Mouse (Mus musculus) adrenal gland, postnatal 25 days (tissue): Measurements from ENCODE around the gene Sez6l2. TPM values are rescaled to one million over a fixed set of nuclear protein-coding genes. Genes with fewer than 3 reads are reported as not detected.
"Not testable (repeated sequence)": the region's sequence is repeated elsewhere in the genome, so short reads cannot be mapped to it uniquely, and the experiment has no call there.

Experiments
- DNase-seq: peaks from one replicate; pipeline ENCODE4 v3.0.0; 2021; ENCODE audit warnings: mixed read lengths
- long read RNA-seq: library from polyadenylated mRNA; stranded (forward); transcript quantifications from one replicate; pipeline ENCODE4 v2.0.0, GENCODE M21; 2021
- total RNA-seq: library from RNA; stranded (reverse); gene quantifications from 2 replicates; pipeline ENCODE4 v1.2.3, GENCODE M21; 2021

Gene Sez6l2
- total RNA-seq: 91.1 and 128 TPM in 2 replicates
- long read RNA-seq, partial matches to known transcripts: 13 of 15 reads
- long read RNA-seq, other reads (novel, unspliced or antisense): 2 of 15 reads

DNA sequence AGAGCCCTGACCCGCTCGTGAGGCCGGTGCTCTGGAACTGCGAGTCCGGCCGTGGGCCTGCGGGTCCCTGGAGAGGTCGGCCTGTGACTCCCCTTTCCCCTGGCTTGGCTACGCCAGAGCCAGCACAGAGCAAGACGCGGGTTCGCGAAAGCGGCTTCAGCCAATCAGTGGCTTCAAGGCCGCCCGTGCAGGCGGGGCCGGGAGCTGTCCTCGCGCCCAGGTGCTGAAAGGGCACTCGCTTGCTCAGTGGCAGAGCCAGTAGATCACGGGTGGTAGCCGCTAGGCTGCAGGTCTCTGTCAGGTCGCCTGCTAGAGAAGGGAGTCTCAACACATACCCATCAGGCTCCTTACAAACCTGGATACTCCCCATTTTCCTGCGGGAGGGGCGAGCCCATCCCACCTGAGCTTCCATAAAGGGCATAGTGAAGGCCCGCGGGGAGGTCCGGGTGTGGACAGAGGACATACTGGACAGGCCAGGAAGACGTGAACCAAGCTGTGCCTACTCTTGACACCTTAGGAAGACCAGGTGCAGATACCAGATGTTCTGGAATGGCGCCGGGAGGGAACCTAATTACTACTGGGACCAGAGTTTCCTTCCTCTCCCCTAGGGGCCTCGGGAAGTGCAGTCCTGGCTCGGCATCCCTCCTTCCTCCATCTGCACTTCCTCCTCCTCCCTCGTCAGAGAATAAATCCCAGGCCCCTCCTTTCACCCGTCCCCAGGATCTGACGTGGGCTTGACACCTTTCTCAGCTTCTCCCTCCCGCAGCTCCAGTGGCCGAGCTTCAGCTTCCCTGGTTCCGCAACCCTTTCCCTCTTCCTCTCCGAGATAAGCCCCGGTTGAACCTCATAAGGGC, at the start of gene Sez6l2:
Gene Sez6l2 (plus strand): TSS at position 771 of the 854 bp plus-strand sequence.
- peak; percentile 95 for DNase-seq

- no peak for DNase-seq
Observed at GRCm38 (mm10) chr7:126905590-126905989, 44.8 kb upstream of the Sez6l2 start.

DNA sequence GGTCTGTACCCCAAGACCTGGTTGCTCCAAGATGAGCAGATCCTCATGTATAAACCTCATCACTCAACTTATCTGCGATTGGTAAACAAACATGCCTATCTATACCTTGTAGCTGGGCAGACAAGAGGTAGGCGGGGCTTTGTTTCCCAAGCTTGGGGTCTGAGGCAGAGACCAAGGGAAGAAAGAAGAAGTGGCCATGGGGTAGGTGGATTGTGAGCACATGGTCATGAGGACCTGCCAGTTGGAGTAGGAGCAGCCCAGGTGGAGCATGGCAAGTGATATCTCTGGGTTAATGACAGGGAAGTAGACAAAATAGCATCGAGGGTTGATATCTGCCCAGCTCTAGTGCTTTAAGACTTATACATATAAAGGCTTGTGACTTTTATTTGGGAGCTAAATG, 35.5 kb upstream of the Sez6l2 start:
- DNase-seq: no peak

DNA sequence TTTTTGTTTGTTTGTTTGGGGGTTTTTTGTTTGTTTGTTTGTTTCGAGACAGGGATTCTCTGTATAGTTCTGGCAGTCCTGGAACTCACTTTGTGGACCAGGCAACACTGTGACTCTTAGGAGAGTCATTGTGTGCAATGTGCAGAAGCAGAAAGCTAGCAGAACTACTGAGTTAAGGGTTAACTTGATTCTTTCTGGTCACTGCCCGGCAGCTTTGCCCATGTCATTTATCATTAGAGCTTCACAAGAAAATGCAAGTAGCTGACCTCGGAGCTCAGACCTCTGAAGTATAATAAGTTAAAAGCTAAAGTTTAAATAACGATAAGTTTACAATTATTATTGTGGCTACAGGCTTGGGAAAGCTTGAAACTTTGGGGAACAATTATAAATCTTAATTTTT, 32.0 kb upstream of the Sez6l2 start:
- DNase-seq: not testable (repeated sequence)

GRCm38 (mm10) chr7:126919973-126920372, 30.4 kb upstream of the Sez6l2 start:
- peak; percentile 30 for DNase-seq

- DNase-seq: no peak
Observed at GRCm38 (mm10) chr7:126921563-126921962, 28.8 kb upstream of the Sez6l2 start.

GRCm38 (mm10) chr7:126922624-126923060, 27.7 kb upstream of the Sez6l2 start, which contains the start of gene Tmem219:
TSS of gene Tmem219 (minus strand) at chr7:126922917.
- peak; percentile 14 for DNase-seq

DNA sequence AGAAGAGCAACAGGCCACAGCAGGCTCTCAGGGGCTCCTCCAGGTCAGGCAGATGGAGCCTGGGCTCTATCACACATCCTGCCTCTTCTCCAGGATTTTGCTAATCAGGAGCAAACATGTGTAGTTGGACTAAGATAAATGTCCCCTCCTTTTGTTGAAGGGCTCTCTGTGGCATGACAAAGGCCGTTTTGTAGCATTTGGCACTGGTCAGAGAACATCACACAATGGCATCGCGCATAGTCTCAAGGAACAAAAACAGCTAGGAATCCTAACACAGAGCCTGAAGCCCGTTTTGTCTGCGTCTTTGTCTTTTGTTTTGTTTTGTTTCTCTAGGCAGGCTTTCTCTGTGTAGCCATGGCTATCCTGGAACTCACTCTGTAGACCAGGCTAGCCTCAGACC, 26.4 kb upstream of the Sez6l2 start:
- no peak for DNase-seq

DNA sequence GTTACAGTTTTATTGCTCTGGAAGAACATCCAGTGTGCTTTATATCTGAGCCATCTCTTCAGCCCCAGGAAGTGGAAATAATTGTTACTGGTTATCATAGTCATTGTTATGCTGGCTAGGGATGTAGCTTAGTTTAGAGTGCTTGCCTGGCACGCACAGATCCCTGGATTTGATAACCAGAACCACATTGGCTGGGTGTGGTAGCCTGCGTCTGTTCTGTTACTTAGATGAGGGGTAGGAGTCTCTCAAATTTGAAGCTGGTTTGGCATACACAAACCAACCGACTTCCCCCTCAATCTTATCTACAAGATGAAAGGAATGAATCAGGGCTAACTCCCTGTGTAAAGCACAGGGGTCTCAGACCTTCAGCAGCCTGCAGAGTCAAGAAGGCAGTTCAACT, 24.1 kb upstream of the Sez6l2 start:
- DNase-seq: no peak

DNA sequence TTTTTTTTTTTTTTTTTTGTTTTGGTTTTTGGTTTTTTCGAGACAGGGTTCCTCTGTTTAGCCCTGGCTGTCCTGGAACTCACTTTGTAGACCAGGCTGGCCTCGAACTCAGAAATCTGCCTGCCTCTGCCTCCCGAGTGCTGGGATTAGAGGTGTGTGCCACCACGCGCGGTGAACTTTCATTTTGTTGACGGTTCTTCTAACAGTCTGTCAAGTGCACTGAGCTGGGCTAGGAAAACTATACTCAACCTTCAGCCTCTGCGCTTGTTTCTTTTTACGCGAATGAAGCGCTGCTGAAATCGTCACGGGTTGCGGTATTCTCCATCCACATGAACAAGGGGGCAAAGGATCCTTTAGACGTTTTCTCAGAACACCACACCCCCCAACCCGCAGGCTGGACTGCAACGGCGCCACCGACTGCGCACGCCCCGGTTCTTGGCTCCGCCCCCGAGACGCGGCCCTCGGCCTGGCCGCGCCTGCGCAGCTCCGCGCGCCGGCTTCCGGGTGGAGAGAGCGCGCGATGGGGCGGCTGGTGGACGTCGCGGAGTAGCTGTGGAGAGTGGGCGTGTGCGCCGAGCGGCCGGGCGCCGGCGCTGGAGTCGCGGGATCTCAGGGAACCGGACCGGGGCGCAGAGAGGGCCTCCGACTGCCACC, 21.9 kb upstream of the Sez6l2 start, which contains the start of gene Kctd13:
Gene Kctd13 (plus strand): TSS at position 496 of the 654 bp plus-strand sequence.
- peak; percentile 95 for DNase-seq

- peak; percentile 53 for DNase-seq
Observed at GRCm38 (mm10) chr7:126929046-126929445, 21.3 kb upstream of the Sez6l2 start.

- no peak for DNase-seq
Observed at GRCm38 (mm10) chr7:126932652-126933051, 17.7 kb upstream of the Sez6l2 start.

DNA sequence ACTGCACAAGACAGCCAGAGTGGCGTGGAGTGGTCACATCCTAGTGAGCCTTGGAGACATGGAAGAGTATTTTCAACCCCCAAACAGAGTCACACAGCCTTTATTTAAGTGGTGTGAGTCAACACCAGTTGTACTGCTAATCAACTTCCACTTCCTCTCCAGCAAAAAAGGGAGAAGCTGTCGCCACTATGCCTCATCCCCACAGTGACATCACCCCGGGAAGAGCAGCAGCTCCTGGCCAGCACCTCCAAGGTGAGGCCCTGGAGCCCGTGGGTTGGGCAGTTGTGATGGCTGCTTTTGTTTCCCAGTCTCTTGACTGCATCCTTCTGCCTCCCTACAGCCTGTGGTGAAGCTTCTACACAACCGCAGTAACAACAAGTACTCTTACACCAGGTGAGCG, 9.2 kb upstream of the Sez6l2 start:
- DNase-seq: no peak

- no peak for DNase-seq
Observed at GRCm38 (mm10) chr7:126941801-126942200, 8.6 kb upstream of the Sez6l2 start.

DNA sequence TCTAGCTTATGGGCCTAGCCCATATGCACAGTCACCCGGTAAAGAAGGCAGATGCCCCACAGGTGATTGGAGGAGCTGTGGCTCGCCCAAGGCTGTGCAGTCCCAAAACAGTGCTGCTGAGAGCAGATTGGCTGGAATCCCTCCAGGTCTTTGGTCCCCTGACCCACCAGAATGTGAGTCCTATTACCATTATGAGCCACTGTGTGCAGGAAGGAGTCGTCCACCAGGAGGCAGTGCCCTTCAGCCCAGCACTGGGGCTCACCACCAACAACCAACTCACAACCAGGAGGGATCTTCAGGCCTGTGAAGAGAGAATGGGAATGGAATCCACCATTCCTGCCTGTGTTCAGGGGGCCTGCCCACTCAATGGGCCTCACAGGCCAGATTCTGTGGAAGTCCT, 3.8 kb upstream of the Sez6l2 start:
- peak; percentile 33 for DNase-seq

DNA sequence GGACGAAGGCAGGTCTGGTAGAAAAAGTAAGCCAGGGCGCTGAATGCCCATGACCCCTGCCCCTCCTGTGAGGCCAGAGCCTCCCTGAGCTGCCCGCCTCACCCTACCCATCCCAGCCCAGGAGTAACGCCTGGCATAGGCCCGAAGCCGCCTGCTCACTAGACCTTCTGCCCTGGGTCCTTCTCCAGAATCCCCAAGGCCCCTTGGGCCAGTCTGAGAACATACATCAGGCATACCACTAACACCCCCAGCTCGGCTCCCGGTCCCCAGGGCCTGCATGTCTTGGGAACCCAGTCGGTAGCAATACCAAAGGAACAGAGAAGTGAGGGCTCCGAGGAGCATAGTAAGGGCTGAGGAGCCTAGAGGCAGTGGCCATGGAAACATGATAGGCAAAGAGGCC, 1.7 kb upstream of the Sez6l2 start:
- DNase-seq: no peak

- no peak for DNase-seq
Observed at GRCm38 (mm10) chr7:126949403-126949792, 965 bp upstream of the Sez6l2 start, which contains the start of gene Asphd1. TSS of gene Asphd1 (minus strand) at chr7:126949582.

DNA sequence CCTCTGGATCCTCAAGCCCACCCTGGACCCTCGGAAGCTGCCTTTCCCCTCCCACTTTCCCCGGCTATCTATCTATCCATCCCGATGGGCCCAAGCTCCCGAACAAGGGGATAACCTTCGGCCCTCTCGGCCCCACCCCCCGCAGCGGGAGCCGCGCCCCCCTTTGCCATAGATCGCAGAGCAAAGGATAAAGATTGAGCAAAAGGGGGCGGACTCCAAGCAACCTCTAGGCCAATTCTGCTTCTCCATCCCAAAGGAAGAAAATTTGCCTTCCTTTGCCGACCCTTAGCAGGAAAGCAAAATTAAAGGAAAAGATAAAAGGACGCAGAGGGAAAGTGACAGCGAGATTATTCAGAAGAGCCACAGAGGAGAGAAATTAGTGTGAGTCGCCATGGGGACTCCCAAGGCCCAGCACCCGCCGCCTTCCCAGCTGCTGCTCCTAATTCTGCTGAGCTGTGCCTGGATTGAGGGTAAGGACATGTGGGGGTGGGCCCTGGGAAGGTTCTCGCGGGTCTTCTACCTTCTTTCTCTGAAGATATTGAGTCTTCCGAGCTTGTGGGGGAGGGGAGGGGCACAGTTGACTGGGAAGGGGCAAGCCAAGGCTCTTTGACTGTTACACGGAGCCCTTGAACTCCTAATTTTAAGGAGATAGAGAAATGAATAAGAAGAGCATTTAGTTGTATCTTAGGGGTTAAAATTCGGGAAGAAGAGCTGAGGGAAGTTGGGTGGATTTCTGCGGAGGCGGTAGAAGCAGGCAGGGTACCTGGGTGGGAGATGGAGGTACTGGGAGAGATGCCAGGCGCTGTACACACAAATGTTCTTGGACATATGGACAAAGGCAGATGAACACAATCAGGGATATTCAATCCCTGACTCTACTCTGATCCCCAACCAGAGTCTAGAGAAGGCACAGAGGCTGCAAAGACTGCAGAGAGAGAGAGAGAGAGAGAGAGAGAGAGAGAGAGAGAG, 568 bp downstream of the Sez6l2 start:
- DNase-seq: no peak

GRCm38 (mm10) chr7:126951741-126952140, 1.4 kb downstream of the Sez6l2 start:
- DNase-seq: no peak

GRCm38 (mm10) chr7:126952646-126953045, 2.3 kb downstream of the Sez6l2 start:
- DNase-seq: no peak

- DNase-seq: no peak
Observed at GRCm38 (mm10) chr7:126955125-126955524, 4.8 kb downstream of the Sez6l2 start.

DNA sequence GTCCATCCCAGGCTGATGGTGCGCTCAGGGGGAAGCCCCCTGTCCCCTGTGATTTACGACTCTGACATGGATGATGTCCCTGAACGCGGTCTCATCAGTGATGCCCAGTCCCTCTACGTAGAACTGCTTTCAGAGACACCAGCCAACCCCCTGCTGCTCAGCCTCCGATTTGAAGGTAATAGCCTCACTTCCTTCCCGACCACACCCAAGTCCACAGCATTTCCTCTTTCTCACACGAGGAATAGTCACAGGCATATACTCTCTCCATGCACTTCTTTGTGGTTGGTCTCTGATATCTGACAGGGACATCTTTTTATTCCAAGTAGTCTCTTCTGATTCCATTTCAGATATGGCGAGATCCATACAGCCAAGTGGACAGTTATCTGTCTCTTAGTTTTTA, 9.4 kb downstream of the Sez6l2 start:
- no peak for DNase-seq
